Mouse (Mus musculus) layer of hippocampus, adult 18-20 months (tissue): ENCODE measurements at regions not wholly inside any gene's neighbourhood (a gene's known extent, or its start where the extent isn't known, plus 50 kb on each side); places are given as distances from the start of the nearest gene placed in this dataset.

Experiments
- DNase-seq, 2 experiments: peaks; one replicate each; pipeline ENCODE4 v3.0.0; 2022; ENCODE audit warnings: low spot score in 2 of 2

DNA sequence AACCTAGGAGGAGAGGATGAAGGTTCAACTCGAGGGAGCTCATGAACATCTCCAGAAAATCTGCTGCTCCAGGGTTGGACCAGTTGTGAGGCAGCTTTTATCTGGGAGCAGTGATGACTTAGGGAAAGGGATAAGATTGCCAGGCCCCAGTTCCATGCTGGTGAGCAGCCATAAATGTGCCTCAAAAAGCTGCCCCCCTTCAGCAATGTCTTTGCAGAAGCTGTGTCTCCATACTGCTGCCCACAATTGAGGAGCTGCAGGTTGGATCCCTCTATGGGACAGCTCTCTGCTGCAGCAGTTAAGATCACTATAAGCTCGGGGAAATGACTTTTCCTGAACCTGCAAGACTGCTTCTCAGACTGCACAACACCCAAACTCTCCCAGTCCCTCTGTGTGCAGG lies 543.7 kb downstream of the Nfib start:
- no peak for DNase-seq

DNA sequence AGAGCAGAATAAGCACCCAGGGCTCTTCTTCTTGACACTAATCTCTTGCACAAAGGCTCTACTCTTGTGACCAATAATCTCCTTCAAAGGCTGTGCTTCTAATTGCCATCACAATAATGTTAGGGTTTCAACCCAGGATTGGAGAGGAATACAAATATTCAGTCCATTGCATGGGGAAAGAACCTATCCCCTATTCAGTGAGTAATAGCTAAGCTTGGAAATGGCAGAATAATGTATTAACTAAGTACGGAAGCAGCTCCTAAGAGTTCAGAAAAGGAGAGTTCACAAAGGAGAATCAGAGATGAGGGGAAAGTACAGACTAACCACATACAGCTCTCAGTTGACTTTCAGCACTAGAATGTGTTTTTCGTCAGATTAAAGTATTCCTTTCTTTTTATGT lies 544.3 kb downstream of the Nfib start:
- no peak for DNase-seq

GRCm38 (mm10) chr4:82160233-82160632 lies 545.3 kb downstream of the Nfib start:
- DNase-seq: no peak

GRCm38 (mm10) chr4:82155642-82156320 lies 549.8 kb downstream of the Nfib start:
- DNase-seq: no peak

DNA sequence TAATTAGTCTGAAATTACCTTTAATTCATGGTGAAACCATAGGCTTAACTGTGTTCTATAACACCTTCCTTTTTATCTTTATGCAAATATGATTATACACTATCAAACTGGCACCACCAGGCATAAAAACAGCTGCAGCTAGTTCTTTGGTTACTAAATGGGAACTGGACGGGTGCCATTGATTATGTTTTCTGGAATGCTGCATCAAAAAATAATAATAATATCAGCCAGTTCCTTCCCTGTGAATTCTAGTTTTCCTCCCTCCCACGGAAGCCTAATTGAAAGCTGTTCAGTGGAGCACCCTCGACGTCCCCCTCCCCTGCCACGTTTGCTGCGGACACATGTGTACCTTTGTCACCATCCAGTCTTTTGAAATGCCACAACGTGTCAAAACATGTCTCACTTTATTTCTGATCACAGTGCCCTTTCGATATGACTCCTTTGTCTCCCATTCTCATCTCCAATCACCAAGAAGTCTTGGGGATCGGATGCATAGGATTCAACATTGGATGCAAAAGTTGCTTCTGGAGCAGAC lies 551.5 kb downstream of the Nfib start:
- peak in 1 of 2 experiments; percentile 70 for DNase-seq

GRCm38 (mm10) chr4:82153604-82154003 lies 551.9 kb downstream of the Nfib start:
- DNase-seq: no peak

DNA sequence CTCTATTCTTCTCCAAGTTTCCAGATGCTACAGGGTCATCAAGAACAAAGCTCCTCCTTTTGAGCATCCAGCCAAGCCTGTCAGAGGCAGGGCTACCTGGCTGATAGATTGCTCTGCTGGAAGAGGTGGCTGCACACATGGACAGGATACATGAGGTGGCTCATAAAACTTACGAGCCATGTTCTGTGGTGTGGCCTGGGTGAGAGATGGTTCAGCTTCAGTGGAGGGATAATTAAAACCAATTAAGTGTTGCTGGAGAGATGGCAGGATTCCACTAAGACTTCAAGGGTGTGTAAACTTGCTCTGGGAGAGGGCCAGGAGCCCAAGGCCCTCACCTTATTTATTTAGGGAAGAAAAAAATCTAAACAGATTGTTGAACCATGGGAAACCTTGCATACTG lies 555.6 kb downstream of the Nfib start:
- no peak for DNase-seq

GRCm38 (mm10) chr4:82148129-82149064 lies 557.2 kb downstream of the Nfib start:
- no peak for DNase-seq

DNA sequence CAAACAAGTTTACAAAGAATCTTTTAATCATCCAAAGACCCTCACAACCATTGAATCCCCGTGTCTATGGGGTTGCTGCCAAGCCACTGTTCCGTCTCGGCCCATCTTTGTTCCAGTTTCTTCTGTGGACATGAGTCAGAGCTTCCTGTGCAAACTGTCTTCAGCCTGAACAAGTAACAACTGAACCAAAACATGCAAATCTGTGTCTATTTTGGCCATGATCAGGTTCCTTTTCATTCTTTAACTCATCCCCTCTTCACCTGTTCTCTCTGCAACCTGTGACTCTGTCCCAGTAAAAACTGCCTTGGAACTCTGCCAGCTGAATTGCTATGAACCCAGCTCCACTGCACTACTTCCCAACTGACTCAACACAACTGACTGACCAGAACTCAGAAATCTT lies 563.2 kb downstream of the Nfib start:
- no peak for DNase-seq

DNA sequence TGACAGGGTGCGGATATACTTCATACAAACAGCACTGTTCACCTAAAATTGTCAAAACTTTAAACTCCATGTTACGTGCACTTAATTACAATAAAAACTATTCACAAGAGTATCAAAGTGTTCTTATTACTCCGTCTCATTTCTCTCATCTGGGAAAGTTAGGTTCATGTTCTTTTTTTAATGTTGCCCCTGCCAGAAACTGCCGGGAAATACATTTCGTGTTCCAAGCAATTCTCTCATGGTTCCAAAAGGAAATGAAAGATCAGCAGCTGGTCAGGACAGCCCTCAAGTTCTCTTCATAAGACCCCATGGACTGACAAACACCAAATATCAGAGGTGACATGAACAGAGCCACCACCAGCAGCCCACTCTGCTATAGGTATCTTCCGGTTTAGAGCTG lies 565.7 kb downstream of the Nfib start:
- DNase-seq: no peak

DNA sequence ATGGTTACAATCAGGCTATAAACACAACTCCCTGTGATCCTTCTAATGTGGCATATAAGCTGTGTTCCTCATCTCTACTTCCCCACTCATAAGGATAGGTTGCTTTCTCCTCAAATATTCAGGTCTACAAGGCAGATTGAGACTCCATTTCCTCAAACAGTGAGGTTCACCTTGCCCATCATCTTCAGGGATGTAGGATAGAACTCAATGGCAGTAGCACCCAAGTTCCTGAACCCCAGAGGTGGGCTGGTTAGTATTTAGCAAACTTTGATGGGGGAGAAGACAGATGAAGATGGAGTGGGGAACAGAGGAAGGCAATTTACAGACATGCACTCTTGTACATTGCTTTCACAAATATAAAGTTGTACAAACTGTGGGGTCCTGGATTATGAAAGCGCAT lies 566.5 kb downstream of the Nfib start:
- no peak for DNase-seq

- no peak for DNase-seq
These were observed 572.7 kb downstream of the Nfib start for GRCm38 (mm10) chr4:82132851-82133250.

GRCm38 (mm10) chr4:82132326-82132725 lies 573.2 kb downstream of the Nfib start:
- no peak for DNase-seq

- DNase-seq: no peak
These were observed 576.1 kb downstream of the Nfib start for GRCm38 (mm10) chr4:82129471-82129870.

DNA sequence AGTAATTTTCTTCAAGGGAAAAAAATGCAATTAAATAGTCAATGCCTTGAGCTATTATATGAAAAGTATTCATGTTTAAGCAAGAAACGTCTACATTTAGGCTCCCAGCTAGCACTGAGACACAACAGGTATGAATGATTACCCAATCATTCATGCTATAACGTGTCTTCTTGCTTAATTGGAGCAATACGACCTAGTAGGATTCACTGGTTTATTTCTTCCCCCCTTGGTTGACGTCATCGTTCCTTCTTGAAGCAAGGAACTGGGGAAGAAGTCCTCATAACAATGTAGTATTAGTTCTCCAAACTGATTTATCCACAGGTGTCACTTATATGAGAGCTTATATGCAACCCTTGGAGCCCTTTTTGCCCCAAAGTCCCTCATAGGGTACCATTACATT lies 581.8 kb downstream of the Nfib start:
- no peak for DNase-seq

- DNase-seq: no peak
These were observed 582.4 kb downstream of the Nfib start for GRCm38 (mm10) chr4:82123101-82123500.

DNA sequence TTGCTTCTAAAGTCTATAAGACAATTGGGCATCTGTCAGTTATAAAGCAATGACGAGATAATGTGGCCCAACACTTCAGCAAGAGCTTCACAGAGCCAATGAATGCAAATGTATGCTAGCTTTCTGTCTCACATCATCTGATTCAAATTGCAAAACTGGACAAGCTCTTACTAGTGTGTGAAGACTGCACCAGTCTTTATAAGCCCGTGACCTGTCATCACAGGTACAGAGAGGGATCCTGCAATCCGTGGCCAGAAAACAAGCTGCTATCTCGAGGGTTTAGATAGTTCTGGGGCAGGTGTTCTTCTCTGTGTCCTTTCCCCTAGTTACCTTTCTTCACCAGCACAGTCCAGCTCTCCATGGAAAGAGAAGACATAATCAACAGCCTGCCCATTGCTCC lies 584.8 kb downstream of the Nfib start:
- DNase-seq: no peak

- no peak for DNase-seq
These were observed 585.2 kb downstream of the Nfib start for GRCm38 (mm10) chr4:82120326-82120725.

GRCm38 (mm10) chr4:82101837-82102236 lies 603.7 kb downstream of the Nfib start:
- no peak for DNase-seq

- DNase-seq: no peak
These were observed 605.6 kb downstream of the Nfib start for GRCm38 (mm10) chr4:82099970-82100368.

- DNase-seq: peak in 1 of 2 experiments; percentile 11
These were observed 606.3 kb downstream of the Nfib start for GRCm38 (mm10) chr4:82098986-82099969.
